Mouse (Mus musculus): ENCODE data around the gene Gas1. TPM values are rescaled to one million over a fixed set of nuclear protein-coding genes. Genes with fewer than 3 reads are reported as not detected.

Gene Gas1
- polyA plus RNA-seq, 1 experiment from 2014 or later: 44.4 TPM

DNA sequence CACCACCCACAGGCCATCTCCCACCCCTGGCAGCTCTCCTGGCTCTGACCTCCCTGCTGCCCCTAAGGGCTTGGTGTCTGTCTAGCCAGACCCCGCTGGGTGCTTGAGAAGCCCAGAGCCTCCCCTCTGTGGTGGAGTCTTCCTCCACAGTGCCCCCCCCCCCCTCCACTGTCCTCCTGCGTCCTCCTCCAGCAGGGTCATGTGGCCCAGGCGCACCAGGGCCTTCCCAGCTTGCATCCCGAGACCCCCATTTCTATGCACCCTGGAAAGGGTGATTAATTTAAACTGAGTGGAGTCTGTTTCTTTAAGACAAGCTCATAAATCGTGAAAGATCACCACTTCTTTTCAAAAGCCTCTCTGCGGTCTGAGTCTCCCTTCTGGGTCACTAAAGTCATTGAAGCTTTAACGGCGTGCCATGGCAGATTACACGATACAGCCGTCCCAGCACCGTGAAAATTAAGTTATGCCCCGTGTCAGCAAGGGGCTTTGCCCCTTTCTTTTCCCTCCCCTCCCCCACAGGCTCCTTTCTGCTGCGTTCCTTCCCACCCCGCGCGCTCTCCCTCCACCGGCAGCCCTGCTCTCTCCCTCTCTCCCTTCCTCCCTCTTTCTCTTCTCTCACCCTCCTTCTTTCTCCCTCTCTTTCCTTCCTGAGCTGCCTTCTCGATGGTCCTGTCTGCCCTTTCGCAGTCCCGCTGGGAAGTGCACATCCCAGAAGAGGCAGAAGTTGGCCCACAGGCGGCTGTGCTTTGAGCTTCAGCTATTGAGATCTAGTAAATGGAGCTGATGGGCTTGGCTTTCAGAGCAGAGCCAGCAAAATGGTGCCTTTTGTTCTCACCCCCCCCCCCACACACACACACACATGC is 29.9 kb downstream of the Gas1 start:
- no peaks in the 10 kb centered on the region for H3K4me1 ChIP-seq (replicated peaks; ENCODE audit: control insufficient read depth, insufficient read depth, low read length)
- peaks cover 7% of the 10 kb centered on the region; the same call in 1 of the 2 replicates for H3K27me3 ChIP-seq (replicated peaks; ENCODE audit: control insufficient read depth, insufficient read depth, low read length)
- no peak overlapping the region for H3K4me3 ChIP-seq (ENCODE audit: low read depth, low read length)
- no peak overlapping the region for H3K9ac ChIP-seq (ENCODE audit: low read depth, low read length)
- H3K4me2 ChIP-seq (replicated peaks; ENCODE audit: low read depth): peak overlapping the region; percentile 33
- no peaks in the 10 kb centered on the region for H3K36me3 ChIP-seq (ENCODE audit: control insufficient read depth, insufficient read depth)
- ATAC-seq: no peak
- no peak for TF ChIP-seq CTCF (IDR thresholded peaks at IDR 0.05; ENCODE audit: low read depth)
- H3K9me3 ChIP-seq (ENCODE audit: control insufficient read depth): no peaks in the 10 kb centered on the region
- 16% methylated on average over 21 of the region's 21 CpGs for whole genome bisulfite sequencing
- no peak overlapping the region for H3K27ac ChIP-seq (ENCODE audit: low read depth, low read length)

- Histone ChIP-seq H3K4me2 (replicated peaks; ENCODE audit: low read depth) (no peak overlapping the region), H3K9me3 (ENCODE audit: control insufficient read depth) (no peaks in the 10 kb centered on the region), H3K36me3 (ENCODE audit: control insufficient read depth, insufficient read depth) (no peaks in the 10 kb centered on the region), H3K4me1 (replicated peaks; ENCODE audit: control insufficient read depth, insufficient read depth, low read length) (no peaks in the 10 kb centered on the region), H3K4me3 (ENCODE audit: low read depth, low read length) (no peak overlapping the region), H3K27me3 (replicated peaks; ENCODE audit: control insufficient read depth, insufficient read depth, low read length) (peaks cover 7% of the 10 kb centered on the region; the same call in 1 of the 2 replicates), H3K27ac (ENCODE audit: low read depth, low read length) (no peak overlapping the region), H3K9ac (ENCODE audit: low read depth, low read length) (no peak overlapping the region)
- WGBS: 69% methylated on average over 3 of the region's 3 CpGs
- no peak for ATAC-seq
- TF ChIP-seq CTCF (IDR thresholded peaks at IDR 0.05; ENCODE audit: low read depth): no peak
These were observed 30.9 kb downstream of the Gas1 start for GRCm38 (mm10) chr13:60146231-60146630.

- H3K36me3 ChIP-seq (ENCODE audit: control insufficient read depth, insufficient read depth): no peaks in the 10 kb centered on the region
- no peak for ATAC-seq
- H3K4me3 ChIP-seq (ENCODE audit: low read depth, low read length): no peak overlapping the region
- no peak overlapping the region for H3K9ac ChIP-seq (ENCODE audit: low read depth, low read length)
- H3K9me3 ChIP-seq (ENCODE audit: control insufficient read depth): no peaks in the 10 kb centered on the region
- no peak overlapping the region for H3K4me2 ChIP-seq (replicated peaks; ENCODE audit: low read depth)
- WGBS: 90% methylated on average over 4 of the region's 4 CpGs
- H3K4me1 ChIP-seq (replicated peaks; ENCODE audit: control insufficient read depth, insufficient read depth, low read length): no peaks in the 10 kb centered on the region
- H3K27ac ChIP-seq (ENCODE audit: low read depth, low read length): no peak overlapping the region
- no peak for TF ChIP-seq CTCF (IDR thresholded peaks at IDR 0.05; ENCODE audit: low read depth)
- H3K27me3 ChIP-seq (replicated peaks; ENCODE audit: control insufficient read depth, insufficient read depth, low read length): no peaks in the 10 kb centered on the region
These were observed 40.2 kb downstream of the Gas1 start for GRCm38 (mm10) chr13:60136962-60137361.

- no peak for TF ChIP-seq CTCF (IDR thresholded peaks at IDR 0.05; ENCODE audit: low read depth)
- WGBS: 93% methylated on average over 5 of the region's 5 CpGs
- no peaks in the 10 kb centered on the region for H3K9me3 ChIP-seq (ENCODE audit: control insufficient read depth)
- H3K36me3 ChIP-seq (ENCODE audit: control insufficient read depth, insufficient read depth): no peaks in the 10 kb centered on the region
- H3K4me3 ChIP-seq (ENCODE audit: low read depth, low read length): no peak overlapping the region
- H3K4me2 ChIP-seq (replicated peaks; ENCODE audit: low read depth): no peak overlapping the region
- no peaks in the 10 kb centered on the region for H3K4me1 ChIP-seq (replicated peaks; ENCODE audit: control insufficient read depth, insufficient read depth, low read length)
- H3K27ac ChIP-seq (ENCODE audit: low read depth, low read length): no peak overlapping the region
- no peak for ATAC-seq
- no peak overlapping the region for H3K9ac ChIP-seq (ENCODE audit: low read depth, low read length)
- H3K27me3 ChIP-seq (replicated peaks; ENCODE audit: control insufficient read depth, insufficient read depth, low read length): no peaks in the 10 kb centered on the region
These were observed 42.7 kb downstream of the Gas1 start for GRCm38 (mm10) chr13:60134439-60134799.

DNA sequence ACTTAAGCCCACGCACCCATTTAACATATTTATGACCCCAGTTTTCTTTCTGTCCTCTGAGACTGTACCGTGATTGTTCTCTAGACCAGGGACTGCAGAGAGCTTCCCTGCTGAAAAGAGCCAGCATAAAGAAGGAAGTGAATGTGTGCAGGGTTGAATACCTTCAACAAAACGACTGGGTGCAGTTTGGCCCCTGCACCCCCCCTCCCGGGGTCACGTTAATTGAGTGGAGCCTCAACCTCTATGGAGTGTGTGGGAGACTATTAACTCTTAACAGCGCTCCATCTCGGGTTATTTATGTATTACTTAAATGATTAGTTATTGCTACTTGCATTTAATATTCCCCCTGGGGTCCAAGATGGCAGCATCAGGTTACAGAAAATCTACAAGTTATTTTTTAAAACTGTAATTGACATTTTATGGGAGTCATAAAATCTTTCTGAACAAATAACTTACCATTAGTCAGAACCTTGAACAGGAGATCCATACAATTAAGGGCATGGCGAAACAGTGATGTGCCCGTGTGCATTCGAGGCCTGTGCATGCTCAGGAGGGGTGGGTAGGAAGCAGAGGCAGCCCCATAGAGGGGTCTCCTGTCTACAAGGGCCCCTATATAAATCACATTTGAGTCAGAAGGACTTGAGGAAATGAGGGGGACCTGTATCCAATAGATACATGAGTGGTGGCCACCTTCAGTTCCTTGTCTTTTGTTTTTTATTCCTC is 43.3 kb downstream of the Gas1 start:
- ATAC-seq: no peak
- Histone ChIP-seq H3K27me3 (replicated peaks; ENCODE audit: control insufficient read depth, insufficient read depth, low read length) (no peaks in the 10 kb centered on the region), H3K4me3 (ENCODE audit: low read depth, low read length) (no peak overlapping the region), H3K4me2 (replicated peaks; ENCODE audit: low read depth) (no peak overlapping the region), H3K9me3 (ENCODE audit: control insufficient read depth) (no peaks in the 10 kb centered on the region), H3K9ac (ENCODE audit: low read depth, low read length) (no peak overlapping the region), H3K36me3 (ENCODE audit: control insufficient read depth, insufficient read depth) (no peaks in the 10 kb centered on the region), H3K4me1 (replicated peaks; ENCODE audit: control insufficient read depth, insufficient read depth, low read length) (no peaks in the 10 kb centered on the region), H3K27ac (ENCODE audit: low read depth, low read length) (no peak overlapping the region)
- TF ChIP-seq CTCF (IDR thresholded peaks at IDR 0.05; ENCODE audit: low read depth): no peak
- WGBS: 31% methylated on average over 10 of the region's 10 CpGs

GRCm38 (mm10) chr13:60131771-60132170 is 45.4 kb downstream of the Gas1 start:
- H3K27me3 ChIP-seq (replicated peaks; ENCODE audit: control insufficient read depth, insufficient read depth, low read length): no peaks in the 10 kb centered on the region
- H3K9me3 ChIP-seq (ENCODE audit: control insufficient read depth): no peaks in the 10 kb centered on the region

More at GRCm38 (mm10) chr13:60131771-60132170, 45.4 kb downstream of the Gas1 start:
- TF ChIP-seq CTCF (IDR thresholded peaks at IDR 0.05; ENCODE audit: low read depth): no peak
- H3K27ac ChIP-seq (ENCODE audit: low read depth, low read length): no peak overlapping the region
- no peaks in the 10 kb centered on the region for H3K36me3 ChIP-seq (ENCODE audit: control insufficient read depth, insufficient read depth)
- H3K4me1 ChIP-seq (replicated peaks; ENCODE audit: control insufficient read depth, insufficient read depth, low read length): no peaks in the 10 kb centered on the region
- H3K4me2 ChIP-seq (replicated peaks; ENCODE audit: low read depth): no peak overlapping the region
- ATAC-seq: no peak
- no peak overlapping the region for H3K9ac ChIP-seq (ENCODE audit: low read depth, low read length)
- 66% methylated on average over 13 of the region's 13 CpGs for WGBS
- no peak overlapping the region for H3K4me3 ChIP-seq (ENCODE audit: low read depth, low read length)

Measured in intestine, postnatal 0 days (tissue).